Mouse (Mus musculus): ENCODE measurements around the gene Rad18. TPM values are rescaled to one million over a fixed set of nuclear protein-coding genes. Genes with fewer than 3 reads are reported as not detected.
"Not testable (repeated sequence)": the region's sequence is repeated elsewhere in the genome, so short reads cannot be mapped to it uniquely, and the experiment has no call there.

The Rad18 gene
- total RNA-seq (2021): 1 to 10 TPM; 2.0 to 2.3 TPM
- long read RNA-seq, experiment 1: 0 reads
- long read RNA-seq, experiment 2, partial matches to known transcripts: 0 of 2 reads
- long read RNA-seq, experiment 2, other reads (novel, unspliced or antisense): 2 of 2 reads

DNA sequence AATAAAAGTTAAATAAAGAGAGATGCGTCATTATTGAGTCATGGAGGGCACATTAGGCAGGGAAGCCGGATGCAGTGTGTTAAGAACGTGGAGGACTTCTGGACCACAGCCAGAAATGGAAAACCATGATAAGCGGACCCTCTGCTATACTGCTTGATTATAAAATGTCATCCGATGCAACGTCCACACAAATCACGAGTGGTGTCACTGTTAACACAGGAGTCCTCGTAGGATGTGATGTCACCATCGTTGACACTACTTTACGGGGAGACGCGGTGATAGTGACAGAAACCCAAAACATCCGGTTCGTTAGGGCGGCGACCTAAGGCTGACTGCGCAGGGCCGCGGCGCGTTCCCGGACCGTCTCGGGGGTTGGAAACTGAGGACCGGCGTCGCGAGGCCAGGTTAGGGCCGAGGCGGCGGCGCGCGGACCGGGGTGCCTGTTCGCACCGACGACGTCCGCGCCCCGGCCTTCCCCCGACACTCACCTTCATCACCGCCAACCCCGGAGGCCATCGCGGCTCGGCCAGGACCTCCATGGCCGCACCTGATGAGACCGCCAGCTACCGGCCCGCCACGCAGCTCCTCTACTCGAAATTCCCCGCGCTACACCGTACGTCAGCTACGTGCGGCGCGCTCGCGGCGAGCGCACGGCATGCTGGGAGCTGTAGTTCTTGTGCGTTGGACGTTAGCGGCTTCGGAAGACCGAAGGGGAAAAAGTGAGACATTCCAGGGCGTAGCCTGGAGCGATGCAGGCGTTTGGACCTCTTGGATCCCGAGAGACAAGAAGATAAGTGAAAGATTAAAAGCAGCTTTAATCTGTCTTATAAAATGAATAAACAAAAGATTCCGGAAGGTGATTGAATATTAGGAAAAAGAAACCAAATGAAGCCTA lies at the start of gene Rad18:
TSS of gene Rad18 (minus strand) at position 631 of the 895 bp plus-strand sequence.
- peak; percentile 83 for DNase-seq
- intact Hi-C loops (cut with DNase I; ENCODE audit: low total_unique reads): no loop called here

DNA sequence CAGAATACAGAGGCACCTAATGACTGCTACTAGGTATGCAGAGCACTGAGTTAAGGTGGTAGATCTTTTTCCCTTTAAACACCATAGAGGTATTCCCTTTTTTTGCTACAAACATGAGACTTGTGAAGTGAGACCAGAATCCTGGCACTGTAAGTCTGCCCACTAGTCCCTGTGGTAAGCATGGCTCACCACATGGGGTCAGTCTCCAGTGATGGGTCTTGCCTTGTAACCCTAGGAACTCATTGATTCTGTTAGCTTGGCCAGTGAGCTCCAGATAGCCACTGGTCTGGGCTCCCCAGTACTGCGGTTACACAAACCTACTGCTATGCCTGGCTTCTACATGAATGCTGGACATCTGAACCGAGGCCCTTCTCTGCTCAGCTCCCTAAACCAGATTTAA lies 45.8 kb upstream of the Rad18 start:
- DNase-seq: no peak
- intact Hi-C loops (cut with DNase I; ENCODE audit: low total_unique reads): no loop called here

DNA sequence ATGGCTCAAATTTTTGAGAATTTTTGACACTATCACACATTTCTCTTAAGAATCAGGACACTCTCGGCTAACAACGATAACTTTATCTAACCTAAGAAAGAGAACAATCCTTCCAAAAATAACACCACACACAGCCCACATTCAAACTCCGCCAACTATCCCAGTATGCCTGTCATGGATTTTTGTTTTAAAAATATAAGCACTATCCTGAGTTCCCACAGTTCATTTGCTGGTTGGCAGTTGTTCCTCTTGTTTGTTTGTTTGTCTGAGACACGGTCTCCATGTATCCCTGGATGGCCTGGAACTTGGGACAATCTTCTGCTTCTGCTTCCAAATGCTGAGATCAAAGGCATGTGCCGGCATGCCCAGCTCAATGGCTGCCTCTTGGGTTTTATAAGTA lies 45.3 kb upstream of the Rad18 start:
- intact Hi-C loops (cut with DNase I; ENCODE audit: low total_unique reads): no loop called here
- no peak for DNase-seq

DNA sequence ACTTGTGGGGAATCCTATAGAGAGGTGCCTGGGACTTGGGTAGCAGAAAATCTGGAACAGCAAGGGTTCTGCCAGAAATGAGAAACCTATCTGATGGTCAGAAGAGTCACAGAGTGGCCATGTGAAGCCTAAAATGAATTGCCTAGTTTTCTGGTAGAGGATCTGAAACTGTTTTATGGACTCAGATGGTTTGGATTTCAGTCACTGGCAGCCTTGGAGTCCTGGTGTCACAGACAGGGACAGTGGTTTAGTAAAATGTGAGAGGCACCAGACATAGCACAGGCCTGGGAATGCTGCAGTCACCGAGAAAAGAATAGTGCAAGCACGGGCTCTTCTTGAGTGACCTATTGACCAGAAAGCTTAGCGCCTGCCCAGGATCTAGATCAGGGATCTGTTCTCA lies 43.1 kb upstream of the Rad18 start:
- intact Hi-C loops (cut with DNase I; ENCODE audit: low total_unique reads): loop anchor here (5.0 kb wide), 1 partner anchor 908 kb away; no protein-coding TSS in a partner anchor

DNA sequence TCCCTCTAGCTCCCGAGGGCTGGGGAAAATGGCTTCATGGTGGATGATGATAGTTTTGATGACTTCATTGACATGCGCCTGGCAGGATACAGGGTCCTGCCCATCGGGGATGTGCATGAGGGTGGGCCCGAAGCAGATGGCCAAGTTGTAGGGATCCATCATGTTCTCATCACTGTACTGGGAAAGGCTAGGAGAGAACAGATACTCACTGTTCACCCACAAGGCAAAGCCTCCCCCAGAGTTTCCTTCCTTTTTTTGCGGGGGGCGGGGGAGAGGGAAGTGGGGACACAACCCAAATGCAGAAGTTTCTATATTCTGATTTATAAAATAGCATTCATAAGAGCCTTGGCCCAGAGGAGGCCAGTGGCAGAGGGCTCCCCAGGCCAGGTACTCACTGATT lies 42.4 kb upstream of the Rad18 start:
- no peak for DNase-seq
- intact Hi-C loops (cut with DNase I; ENCODE audit: low total_unique reads): loop anchor here (5.0 kb wide), 1 partner anchor 908 kb away; no protein-coding TSS in a partner anchor

More for the DNA sequence above, 43.1 kb upstream of the Rad18 start:
- DNase-seq: no peak

DNA sequence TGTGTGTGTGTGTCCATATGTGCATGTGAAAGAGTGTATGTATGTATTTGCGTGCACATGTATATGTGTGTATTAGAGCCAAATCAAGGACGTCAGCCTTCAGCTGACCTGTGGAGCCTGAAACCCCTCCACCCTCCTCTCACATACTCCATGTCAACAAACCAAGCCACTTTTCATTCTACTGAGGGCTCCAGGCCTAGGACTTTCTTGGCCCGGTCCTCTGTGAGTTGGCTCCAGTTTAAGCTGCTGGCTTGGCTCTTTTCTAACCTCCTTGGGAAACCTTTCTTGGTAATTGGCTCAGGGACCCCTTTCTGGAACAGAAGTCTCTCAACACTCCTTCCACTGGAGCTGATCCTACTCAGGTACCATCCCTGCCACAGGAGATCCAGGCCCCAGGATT lies 40.0 kb upstream of the Rad18 start:
- intact Hi-C loops (cut with DNase I; ENCODE audit: low total_unique reads): loop anchor here (5.0 kb wide), 1 partner anchor 911 kb away; no protein-coding TSS in a partner anchor
- DNase-seq: no peak

DNA sequence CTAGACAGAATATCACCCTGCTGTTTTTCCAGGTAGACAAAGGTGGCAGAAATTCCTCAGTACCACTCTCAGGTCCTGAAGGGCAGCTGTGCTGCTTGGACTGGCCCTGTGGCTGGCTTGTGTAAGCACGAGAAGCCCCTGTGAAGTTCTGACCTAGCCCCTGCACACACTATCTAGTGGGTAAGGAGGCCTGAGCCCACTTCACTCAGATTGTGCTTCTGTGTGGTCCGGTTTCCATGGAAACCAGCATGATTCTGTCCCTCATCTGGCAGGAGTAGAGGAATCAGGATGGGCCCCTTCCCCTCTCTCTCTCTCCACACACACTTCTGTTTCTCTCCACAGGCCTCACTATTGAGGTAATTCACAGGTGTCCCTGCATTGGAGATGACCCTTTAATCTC lies 38.6 kb upstream of the Rad18 start:
- DNase-seq: no peak
- intact Hi-C loops (cut with DNase I; ENCODE audit: low total_unique reads): loop anchor here (5.0 kb wide), 1 partner anchor 912 kb away; no protein-coding TSS in a partner anchor

DNA sequence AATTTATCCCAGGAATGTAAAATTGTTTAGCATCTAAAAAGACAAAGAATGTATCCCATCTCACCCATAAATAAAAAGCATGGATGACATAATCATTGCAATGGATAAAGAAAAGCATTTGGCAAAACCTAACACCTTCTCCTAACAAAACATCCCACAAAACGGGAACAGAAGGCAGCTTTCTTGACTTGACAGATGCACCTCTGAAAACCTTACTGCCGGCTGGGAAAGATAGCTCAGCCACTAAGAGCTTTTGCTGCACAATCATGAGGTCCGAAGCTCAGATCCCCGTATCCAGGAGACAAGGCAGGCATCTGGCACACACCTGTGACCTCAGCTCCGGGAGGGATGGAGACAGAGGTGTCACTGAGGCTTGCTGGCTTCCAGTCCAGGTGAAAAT lies 37.5 kb upstream of the Rad18 start:
- no peak for DNase-seq
- intact Hi-C loops (cut with DNase I; ENCODE audit: low total_unique reads): no loop called here

DNA sequence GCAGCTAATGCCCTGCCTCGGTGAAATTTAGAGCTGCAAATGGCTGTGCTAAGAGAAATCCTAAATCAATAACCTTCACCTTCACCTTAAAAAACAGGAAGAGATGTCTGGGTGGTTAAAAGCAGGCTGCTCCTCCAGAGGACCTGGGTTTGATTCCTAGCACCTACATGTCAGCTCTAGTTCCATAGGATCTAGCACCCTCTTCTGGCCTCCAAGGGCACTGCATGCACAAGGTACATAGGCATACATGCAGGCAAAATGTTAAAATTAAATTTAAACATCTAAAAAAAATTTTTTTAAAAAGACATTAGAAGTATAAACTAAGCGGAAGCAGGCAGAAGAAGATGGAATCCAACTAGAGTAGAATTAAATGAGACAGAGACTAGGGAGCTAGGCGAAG lies 35.9 kb upstream of the Rad18 start:
- intact Hi-C loops (cut with DNase I; ENCODE audit: low total_unique reads): no loop called here
- no peak for DNase-seq

DNA sequence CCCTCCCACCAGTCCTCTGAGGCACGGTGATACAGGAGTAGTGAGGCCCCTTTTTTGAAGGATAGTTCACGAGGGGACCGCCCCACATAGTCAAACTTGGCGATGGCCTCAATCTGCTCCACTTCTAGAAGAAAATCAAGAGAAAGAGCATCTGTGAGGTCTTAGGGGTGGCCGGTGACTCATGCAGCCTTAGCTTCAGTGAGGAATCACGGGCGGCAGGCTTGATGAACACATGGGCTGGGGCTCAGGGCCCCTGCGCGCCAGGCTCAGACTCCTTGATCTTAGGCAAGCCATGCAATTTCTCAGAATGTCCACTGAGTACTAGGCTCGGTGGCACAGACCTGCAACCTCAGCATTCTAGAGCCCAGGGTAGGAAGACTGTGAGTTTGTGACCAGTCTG lies 34.9 kb upstream of the Rad18 start:
- DNase-seq: no peak

DNA sequence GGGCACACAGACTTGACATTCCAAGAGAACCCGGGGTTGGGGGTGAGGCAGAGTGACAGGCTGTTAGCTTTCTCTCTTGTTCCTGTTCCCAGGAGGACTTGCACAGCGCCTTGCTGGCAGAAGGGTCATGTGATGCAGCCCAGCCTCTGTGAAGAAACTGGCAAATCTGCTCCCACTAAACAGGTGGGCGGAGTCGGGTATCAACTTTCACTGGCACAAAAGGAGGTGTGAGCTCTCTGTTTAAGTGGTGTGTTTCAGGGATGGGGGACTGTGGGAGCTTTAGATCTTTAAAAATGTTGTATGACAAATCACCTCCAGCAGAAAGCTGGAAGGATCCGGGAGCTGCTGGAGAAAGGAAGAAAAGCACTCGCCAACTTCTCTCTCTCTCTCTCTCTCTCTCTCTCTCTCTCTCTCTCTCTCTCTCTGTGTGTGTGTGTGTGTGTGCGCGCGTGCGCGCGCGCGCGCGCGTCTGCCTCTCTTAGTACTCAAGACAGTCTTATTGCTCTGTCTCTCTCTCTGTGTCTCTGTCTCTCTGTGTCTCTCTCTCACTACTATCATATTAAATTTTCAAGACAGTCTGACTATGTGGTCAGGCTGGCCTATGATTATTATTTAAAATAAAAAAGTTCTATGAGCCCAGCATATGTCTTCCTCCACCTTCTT lies 32.4 kb upstream of the Rad18 start:
- intact Hi-C loops (cut with DNase I; ENCODE audit: low total_unique reads): no loop called here

More for the DNA sequence above, 34.9 kb upstream of the Rad18 start:
- intact Hi-C loops (cut with DNase I; ENCODE audit: low total_unique reads): no loop called here

DNA sequence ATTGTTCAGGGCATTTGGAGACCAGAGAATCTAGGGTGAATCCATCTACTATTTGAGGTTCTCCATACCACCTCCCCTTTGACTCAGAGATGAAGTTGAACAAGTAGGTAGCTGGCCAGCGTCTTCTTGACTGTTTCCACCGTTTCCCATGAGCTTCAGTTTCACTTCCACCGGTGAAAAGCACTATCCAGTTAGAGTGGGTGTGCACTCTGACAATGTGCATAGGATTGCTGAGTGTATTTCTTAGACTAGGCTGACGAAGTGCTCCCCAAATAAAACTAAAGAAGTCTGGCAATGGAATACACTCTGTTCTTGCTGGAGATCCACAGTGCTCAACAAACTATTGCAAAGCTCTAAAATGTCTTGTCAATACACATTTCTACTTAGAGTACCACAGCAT lies 29.0 kb upstream of the Rad18 start:
- no peak for DNase-seq
- intact Hi-C loops (cut with DNase I; ENCODE audit: low total_unique reads): no loop called here

More for the DNA sequence above, 32.4 kb upstream of the Rad18 start:
- DNase-seq: peak; percentile 40

DNA sequence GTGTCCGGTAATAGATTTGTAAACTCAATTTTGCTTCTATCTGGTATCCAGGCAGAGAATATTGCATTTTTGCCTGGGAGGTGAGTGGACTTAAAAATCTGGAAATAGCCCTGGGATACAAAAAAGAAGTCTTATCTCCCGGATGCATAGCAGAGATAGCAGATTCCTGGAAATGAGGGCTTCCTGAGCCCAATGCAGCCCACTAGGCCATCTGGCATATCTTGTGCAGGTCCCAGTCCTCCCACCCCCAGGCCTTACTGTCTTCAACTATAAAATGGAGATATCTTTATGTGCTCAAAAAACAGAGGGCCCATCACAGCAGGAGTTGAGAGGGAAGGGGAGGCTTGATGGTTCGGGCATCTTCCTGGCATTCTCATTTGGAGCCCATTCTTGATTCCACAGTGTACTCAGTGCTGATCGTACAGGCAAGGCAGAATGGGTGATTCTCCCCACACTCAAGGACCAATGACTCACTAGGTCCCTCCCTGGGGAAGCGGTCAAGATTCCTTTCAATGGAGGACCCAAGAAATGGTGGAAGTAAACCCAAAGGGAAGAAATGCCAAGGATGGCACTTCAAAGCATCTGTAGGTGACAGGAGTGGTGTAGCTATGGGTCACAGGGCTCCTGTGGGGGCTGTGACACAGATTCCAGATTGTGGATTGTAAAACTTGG lies 24.1 kb upstream of the Rad18 start:
- DNase-seq: no peak
- intact Hi-C loops (cut with DNase I; ENCODE audit: low total_unique reads): no loop called here

DNA sequence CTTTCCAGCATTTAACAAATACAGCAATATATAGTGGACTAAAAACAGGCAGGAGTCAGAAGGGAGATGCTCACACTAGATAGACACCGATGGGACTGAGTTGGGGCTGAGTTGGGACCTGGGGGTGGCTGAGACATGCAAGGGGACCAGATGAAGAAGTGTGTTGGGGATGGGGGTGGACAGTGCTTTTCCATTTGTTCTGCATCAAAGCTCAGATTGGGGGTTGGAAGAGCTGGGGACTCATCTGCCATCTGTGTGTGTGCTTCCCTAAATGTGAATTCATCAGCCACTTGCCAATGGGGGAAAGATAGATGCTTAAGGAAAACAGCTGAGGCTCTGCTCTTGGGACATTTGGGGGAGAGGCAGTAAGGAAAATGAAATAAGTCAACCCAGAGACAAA lies 23.5 kb upstream of the Rad18 start:
- intact Hi-C loops (cut with DNase I; ENCODE audit: low total_unique reads): loop anchor here (5.0 kb wide), 1 partner anchor 282 kb away; no protein-coding TSS in a partner anchor
- no peak for DNase-seq

DNA sequence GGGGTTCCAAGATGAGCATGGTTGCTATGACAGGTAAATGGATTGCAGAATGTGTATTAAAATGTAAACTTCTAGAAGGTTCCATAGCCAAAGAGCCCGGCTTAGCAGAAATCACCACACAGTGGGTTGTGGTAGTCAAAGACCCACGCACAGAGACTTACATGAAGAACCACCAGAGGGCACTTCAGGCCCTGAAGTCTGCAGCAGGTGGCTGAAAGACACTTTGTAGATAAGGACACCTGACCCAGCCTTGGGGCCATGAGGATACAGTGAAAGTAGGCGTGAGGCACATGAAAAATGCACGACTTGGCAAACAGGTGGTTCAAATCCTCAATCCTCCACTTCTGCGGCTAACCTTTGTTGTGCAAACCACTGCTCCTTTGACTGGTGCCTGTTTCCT lies 20.7 kb upstream of the Rad18 start:
- intact Hi-C loops (cut with DNase I; ENCODE audit: low total_unique reads): loop anchor here (5.0 kb wide), 1 partner anchor 285 kb away; no protein-coding TSS in a partner anchor
- no peak for DNase-seq

DNA sequence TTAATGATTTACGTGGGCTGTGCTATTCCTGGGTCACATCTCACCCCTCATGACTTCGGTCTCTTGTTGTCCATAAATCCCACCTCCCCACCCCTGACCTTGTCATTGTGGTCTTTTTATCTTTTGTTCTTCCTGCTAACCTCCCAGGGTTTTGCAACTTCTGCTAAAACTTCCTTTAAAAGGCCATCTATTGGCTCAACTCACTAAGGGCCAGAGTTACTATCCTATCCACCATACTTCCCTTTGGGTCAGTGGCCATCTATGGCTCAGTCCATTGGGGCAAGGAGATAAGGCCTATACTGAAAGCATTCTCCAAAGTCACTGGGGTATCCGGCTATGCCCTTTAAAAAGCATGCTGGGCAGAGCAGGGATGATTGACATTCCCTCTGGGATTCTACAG lies 17.5 kb upstream of the Rad18 start:
- intact Hi-C loops (cut with DNase I; ENCODE audit: low total_unique reads): no loop called here
- DNase-seq: no peak

DNA sequence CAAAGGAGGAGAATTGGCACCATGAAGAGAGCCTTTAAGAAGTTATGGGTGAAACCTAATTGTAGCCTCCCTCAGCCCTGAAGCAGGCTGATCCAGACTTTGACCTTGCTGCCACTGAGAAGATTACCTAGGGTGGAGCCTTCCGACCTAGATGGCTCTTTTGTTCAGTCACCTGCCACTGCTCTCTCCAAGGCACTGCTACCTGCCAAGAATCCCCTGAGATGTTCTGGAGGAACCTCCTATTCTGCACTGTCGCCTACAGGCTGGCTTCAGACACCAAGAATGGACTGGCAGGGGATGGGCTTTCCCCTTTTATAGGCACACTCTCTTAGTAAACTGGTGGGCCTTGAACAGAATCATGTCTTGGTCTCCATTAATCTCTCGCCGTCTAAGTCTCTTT lies 5.8 kb upstream of the Rad18 start:
- intact Hi-C loops (cut with DNase I; ENCODE audit: low total_unique reads): loop anchor here (5.0 kb wide), 1 partner anchor 300 kb away; no protein-coding TSS in a partner anchor

DNA sequence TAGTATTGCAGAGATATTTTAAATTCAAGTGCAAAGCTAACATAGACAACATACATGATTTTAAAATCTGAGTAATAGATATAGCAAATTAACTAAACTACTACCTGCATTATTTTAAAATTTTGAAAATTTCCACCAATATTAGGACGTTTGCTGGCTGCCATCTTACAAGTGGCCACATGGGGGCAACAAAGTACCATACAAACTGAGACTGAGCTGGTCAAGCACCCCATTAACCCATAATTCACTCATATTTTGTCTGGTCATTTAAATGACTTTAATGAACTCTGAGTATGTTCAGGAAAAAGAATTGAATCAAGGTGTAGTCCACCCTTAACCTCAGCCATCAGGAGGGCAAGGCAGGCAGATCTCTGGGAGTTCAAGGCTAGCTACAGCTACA lies 3.9 kb upstream of the Rad18 start:
- intact Hi-C loops (cut with DNase I; ENCODE audit: low total_unique reads): loop anchor here (5.0 kb wide), 1 partner anchor 302 kb away; no protein-coding TSS in a partner anchor
- DNase-seq: peak; percentile 34

More for the DNA sequence above, 5.8 kb upstream of the Rad18 start:
- DNase-seq: not testable (repeated sequence)

DNA sequence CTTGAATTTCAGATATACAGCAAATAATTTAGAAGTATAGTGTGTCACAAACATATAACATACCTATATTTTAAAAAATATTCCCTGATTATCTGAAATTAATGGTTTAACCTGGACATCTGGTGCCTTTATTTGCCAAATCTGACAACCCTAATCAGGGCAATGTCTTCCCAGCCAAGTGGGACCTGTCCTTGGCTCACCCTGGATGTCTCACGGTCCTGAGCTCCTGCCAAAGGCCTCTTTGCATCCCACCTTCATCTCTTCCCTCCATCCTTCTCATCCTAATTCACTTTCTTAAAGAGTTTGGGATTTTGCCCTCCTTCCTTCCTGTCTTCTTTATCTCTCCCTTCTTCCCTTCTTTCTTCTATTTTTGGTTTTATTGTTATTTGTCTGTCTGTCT lies 2.6 kb upstream of the Rad18 start:
- DNase-seq: no peak
- intact Hi-C loops (cut with DNase I; ENCODE audit: low total_unique reads): no loop called here

DNA sequence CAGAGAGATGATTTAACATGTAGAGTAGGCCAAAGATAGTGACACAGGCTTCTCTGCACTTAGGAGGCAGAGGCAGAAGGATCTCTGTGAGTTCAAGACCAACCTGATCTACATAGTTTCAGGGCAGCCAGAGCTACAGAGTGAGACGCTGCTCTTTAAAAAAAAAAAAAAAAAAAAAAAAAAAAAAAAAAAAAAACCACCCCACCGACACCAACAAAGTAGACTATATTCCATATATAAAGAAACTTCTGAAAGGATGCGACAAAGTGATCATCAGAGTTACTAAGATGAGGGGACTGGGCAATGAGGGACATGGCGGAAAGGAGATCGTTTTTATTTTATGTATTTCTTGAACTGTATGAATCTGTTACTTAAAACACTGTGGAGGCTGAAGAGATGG lies 2.0 kb downstream of the Rad18 start:
- no peak for DNase-seq
- intact Hi-C loops (cut with DNase I; ENCODE audit: low total_unique reads): no loop called here
